In genomic region chr1:74855156-74855555, GRCm38 (mm10) we compare ENCODE assay signal across 9 mouse cellular contexts. TPM values are rescaled to one million over a fixed set of nuclear protein-coding genes. Genes with fewer than 3 reads are reported as not detected.
DNase-seq lines count a peak whose midpoint lies in the region; ATAC-seq lines count a peak whose summit lies in the region.
"Had no signal": no experiment of that assay in that cellular context is flagged by ENCODE, and none has a peak within 500 bp of the region (broad histone marks: within the 10 kb centered on the region; RNA-seq: fewer than 3 reads in every experiment).

No protein-coding gene starts in this region.

- peak overlapping the region; percentile 59; the same call in 1 of the 2 replicates for H3K27ac ChIP-seq in heart, embryonic 10.5 days
- no peak overlapping the region for H3K27ac ChIP-seq in intestine, embryonic 15.5 days
- peak overlapping the region; percentile 86 for H3K27ac ChIP-seq in neural tube, embryonic 15.5 days (replicated peaks)

- intact Hi-C loops in heart, postnatal 25 days (cut with DNase I): no loop called here
- intact Hi-C loops in left cerebral cortex, postnatal 14 days (cut with DNase I): loop anchor here (5.0 kb wide), 1 partner anchor 38 kb away; no protein-coding TSS in a partner anchor

- H3K9me3 ChIP-seq in heart, embryonic 10.5 days: no peaks in the 10 kb centered on the region
- H3K9me3 ChIP-seq in intestine, embryonic 15.5 days: no peaks in the 10 kb centered on the region
- no peaks in the 10 kb centered on the region for H3K9me3 ChIP-seq in neural tube, embryonic 15.5 days (replicated peaks)

- peaks cover 100% of the 10 kb centered on the region for H3K27me3 ChIP-seq in heart, embryonic 10.5 days (ENCODE audit: insufficient read depth, poor library complexity, severe bottlenecking)
- peaks cover 97% of the 10 kb centered on the region for H3K27me3 ChIP-seq in intestine, embryonic 15.5 days (replicated peaks)
- H3K27me3 ChIP-seq in neural tube, embryonic 15.5 days (replicated peaks): peaks cover 4% of the 10 kb centered on the region; the same call in 1 of the 2 replicates

- peak overlapping the region; percentile 70 for H3K4me3 ChIP-seq in heart, embryonic 10.5 days
- peak overlapping the region; percentile 68 for H3K4me3 ChIP-seq in intestine, embryonic 15.5 days (replicated peaks)
- H3K4me3 ChIP-seq in neural tube, embryonic 15.5 days (replicated peaks): peak overlapping the region; percentile 73

- WGBS in heart, embryonic 10.5 days: under 1% methylated on average over 48 of the region's 48 CpGs
- WGBS in intestine, embryonic 15.5 days: under 1% methylated on average over 45 of the region's 48 CpGs
- 0% methylated on average over 43 of the region's 48 CpGs for WGBS in neural tube, embryonic 15.5 days

- peaks cover 28% of the 10 kb centered on the region for H3K4me1 ChIP-seq in heart, embryonic 10.5 days
- peaks cover 25% of the 10 kb centered on the region for H3K4me1 ChIP-seq in intestine, embryonic 15.5 days (replicated peaks)
- peaks cover 59% of the 10 kb centered on the region for H3K4me1 ChIP-seq in neural tube, embryonic 15.5 days

- peak; percentile 5; the same call in 1 of the 2 replicates for ATAC-seq in intestine, embryonic 15.5 days
- peak; percentile 4; the same call in 1 of the 2 replicates for ATAC-seq in neural tube, embryonic 15.5 days (ENCODE audit: low FRiP score)

- DNase-seq in heart, embryonic 10.5 days (ENCODE audit: low spot score): no peak
- DNase-seq in heart, postnatal 25 days (ENCODE audit: low spot score): no peak
- DNase-seq in urinary bladder, postnatal 14 days (ENCODE audit: low spot score): peak; percentile 3
- no peak for DNase-seq in urinary bladder, adult 18-20 months (ENCODE audit: low spot score in 2 of 2)
- DNase-seq in left cerebral cortex, postnatal 14 days (ENCODE audit: low spot score in 2 of 2): no peak
- no peak for DNase-seq in yolk sac, embryonic 10.5 days (ENCODE audit: low spot score)

- no peaks in the 10 kb centered on the region for H3K36me3 ChIP-seq in heart, embryonic 10.5 days
- no peaks in the 10 kb centered on the region for H3K36me3 ChIP-seq in intestine, embryonic 15.5 days
- no peaks in the 10 kb centered on the region for H3K36me3 ChIP-seq in neural tube, embryonic 15.5 days

- peak overlapping the region; percentile 100 for H3K4me2 ChIP-seq in intestine, embryonic 15.5 days (replicated peaks)
- H3K4me2 ChIP-seq in neural tube, embryonic 15.5 days: peak overlapping the region; percentile 83

- peak overlapping the region; percentile 42 for H3K9ac ChIP-seq in intestine, embryonic 15.5 days
- H3K9ac ChIP-seq in neural tube, embryonic 15.5 days (replicated peaks): peak overlapping the region; percentile 88

RNA-seq across cellular contexts. Expression of gene Cdk5r2, which starts 0.4 kb away (rescaled TPM):
- not detected in 2 replicates for polyA plus RNA-seq in heart, embryonic 10.5 days (2016; fragmentation: Nextera tagmentation; extraction: Ambion mirVana)
- total RNA-seq in heart, postnatal 25 days (2021): not detected
- 0.13 and 0.16 TPM in 2 replicates for polyA plus RNA-seq in intestine, embryonic 15.5 days (2015; fragmentation: Nextera tagmentation; extraction: Ambion mirVana)
- polyA plus RNA-seq in neural tube, embryonic 15.5 days (2015; fragmentation: Nextera tagmentation; extraction: Ambion mirVana): 10.0 and 11.6 TPM in 2 replicates
- 100 to 1,000 TPM; 566 to 585 TPM for total RNA-seq in left cerebral cortex, postnatal 14 days (2021)
- total RNA-seq: hematopoietic stem cell, adult 5-6 weeks had no signal

RNA-seq across cellular contexts. Expression of gene Fev, which starts 30.1 kb away (rescaled TPM):
- 1.2 and 1.4 TPM in 2 replicates for polyA plus RNA-seq in heart, embryonic 10.5 days (2016; fragmentation: Nextera tagmentation; extraction: Ambion mirVana)
- total RNA-seq in heart, postnatal 25 days (2021): not detected
- polyA plus RNA-seq in intestine, embryonic 15.5 days (2015; fragmentation: Nextera tagmentation; extraction: Ambion mirVana): 2.2 and 2.9 TPM in 2 replicates
- 0.73 TPM in 1 of 2 replicates, not detected in the other for polyA plus RNA-seq in neural tube, embryonic 15.5 days (2015; fragmentation: Nextera tagmentation; extraction: Ambion mirVana)
- not detected for total RNA-seq in left cerebral cortex, postnatal 14 days (2021)
- total RNA-seq: hematopoietic stem cell, adult 5-6 weeks had no signal

RNA-seq across cellular contexts. Expression of gene Cryba2, which starts 37.8 kb away (rescaled TPM):
- not detected in 2 replicates for polyA plus RNA-seq in heart, embryonic 10.5 days (2016; fragmentation: Nextera tagmentation; extraction: Ambion mirVana)
- total RNA-seq in heart, postnatal 25 days (2021): not detected
- 1.7 and 3.0 TPM in 2 replicates for polyA plus RNA-seq in intestine, embryonic 15.5 days (2015; fragmentation: Nextera tagmentation; extraction: Ambion mirVana)
- 0.41 and 1.5 TPM in 2 replicates for polyA plus RNA-seq in neural tube, embryonic 15.5 days (2015; fragmentation: Nextera tagmentation; extraction: Ambion mirVana)
- total RNA-seq in left cerebral cortex, postnatal 14 days (2021): under 1 TPM in 1 of 2 experiments, not detected in 1; 0.51 TPM
- total RNA-seq: hematopoietic stem cell, adult 5-6 weeks had no signal
